In the genomic region with DNA sequence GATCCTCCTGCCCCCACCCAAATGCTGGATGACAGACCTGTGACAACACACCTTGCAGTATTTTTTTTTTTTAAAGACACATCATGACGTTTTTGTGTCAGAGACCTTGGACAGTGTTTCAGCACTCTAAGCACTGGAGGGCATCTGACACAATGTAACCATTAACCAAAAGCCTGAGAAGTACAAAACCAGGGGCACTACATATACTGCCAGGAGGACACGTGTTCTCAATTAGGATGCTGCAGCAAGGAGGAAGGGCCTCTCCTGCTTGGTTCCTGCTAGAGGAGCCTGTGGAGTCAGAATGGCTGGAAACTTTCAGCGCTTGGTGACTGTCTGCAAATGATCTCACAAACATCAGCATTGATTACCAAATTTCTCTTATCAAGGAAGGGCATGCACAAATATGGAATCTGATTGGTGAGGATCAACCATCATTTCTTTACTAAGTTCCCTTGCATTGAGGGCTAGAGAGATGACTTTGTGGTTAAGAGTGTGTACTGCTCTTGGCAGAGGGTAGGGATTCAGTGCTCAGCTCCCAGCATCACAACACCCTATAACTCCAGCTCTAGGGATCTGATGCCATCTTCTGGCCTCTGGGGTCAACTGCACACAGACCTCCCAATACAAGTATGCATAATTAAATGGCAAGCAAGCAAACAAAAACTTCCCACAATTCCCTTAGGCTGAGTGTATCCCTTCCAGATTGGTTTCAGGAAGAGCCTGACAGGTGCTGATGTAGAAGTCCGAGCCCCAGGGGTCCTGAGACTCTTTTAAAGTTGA, we compare ENCODE assay signal across 13 mouse cellular contexts. TPM values are rescaled to one million over a fixed set of nuclear protein-coding genes. Genes with fewer than 3 reads are reported as not detected.
A peak's percentile ranks its signal among the peaks of the same experiment; 100 is the strongest.
DNase-seq lines count a peak whose midpoint lies in the region; ATAC-seq and TF ChIP-seq lines count a peak whose summit lies in the region.
"Had no signal": no experiment of that assay in that cellular context is flagged by ENCODE, and none has a peak within 500 bp of the region (broad histone marks: within the 10 kb centered on the region; RNA-seq: fewer than 3 reads in every experiment).

No protein-coding gene starts in this region.

- peaks cover 3% of the 10 kb centered on the region; the same call in 1 of the 2 replicates for H3K27me3 ChIP-seq in limb, embryonic 13.5 days
- peaks cover 24% of the 10 kb centered on the region for H3K27me3 ChIP-seq in forebrain, embryonic 10.5 days (ENCODE audit: poor library complexity, severe bottlenecking)

- H3K4me1 ChIP-seq in ES-E14 (ENCODE audit: control insufficient read depth in 2 of 2, insufficient read depth in 2 of 2, low read length in 2 of 2, poor library complexity in 1 of 2), result peaks cover 0 to 8% of the 10 kb centered on the region in 2 experiments; a peak in 1 of 4 replicates
- H3K4me1 ChIP-seq in limb, embryonic 13.5 days, result peaks cover 19% of the 10 kb centered on the region
- H3K4me1 ChIP-seq in forebrain, embryonic 10.5 days, result peaks cover 16% of the 10 kb centered on the region

- in situ Hi-C loops in ES-E14 (cut with MboI; ENCODE audit: low sequenced_read_pairs in 2 of 2, unreplicated experiment in 2 of 2), result loop anchor here in 1 of 2 experiments (10.0 kb wide), 1 partner anchor 111 kb away; no protein-coding TSS in a partner anchor

- no peaks in the 10 kb centered on the region for H3K9me3 ChIP-seq in ES-E14 (ENCODE audit: control insufficient read depth, insufficient read depth, low read depth, low read length)
- no peaks in the 10 kb centered on the region for H3K9me3 ChIP-seq in limb, embryonic 13.5 days
- no peaks in the 10 kb centered on the region for H3K9me3 ChIP-seq in forebrain, embryonic 10.5 days

- 33% methylated on average over 4 of the region's 4 CpGs for WGBS in limb, embryonic 13.5 days
- WGBS in forebrain, embryonic 10.5 days, result 55% methylated on average over 4 of the region's 4 CpGs

- TF ChIP-seq CTCF in left cerebral cortex, adult 2 months (IDR thresholded peaks at IDR 0.05), result peak; percentile 13

- no peak for DNase-seq in left cerebral cortex, adult 2 months (ENCODE audit: extremely low spot score in 1 of 2, low spot score in 2 of 2)
- no peak for DNase-seq in left cerebral cortex, adult 9 months (ENCODE audit: low spot score in 2 of 2)
- DNase-seq in ES-E14 (ENCODE audit: low read depth, low spot score) (peak; percentile 57), MN1 (ENCODE audit: low spot score) (no peak)
- DNase-seq in embryo, embryonic 10 days (ENCODE audit: low spot score), result peak; percentile 47
- no peak for DNase-seq in forebrain, embryonic 10.5 days (ENCODE audit: extremely low spot score, low spot score)
- DNase-seq in urinary bladder, postnatal 4 days (ENCODE audit: low spot score in 2 of 2), result no peak
- DNase-seq: right cerebral cortex, postnatal 4 days had no signal

- H3K9ac ChIP-seq in ES-E14 (ENCODE audit: insufficient read depth, low read depth, low read length, poor library complexity, severe bottlenecking), result no peak overlapping the region
- no peak overlapping the region for H3K9ac ChIP-seq in limb, embryonic 13.5 days

- peak; percentile 52; the same call in 1 of the 2 replicates for ATAC-seq in limb, embryonic 13.5 days (ENCODE audit: low FRiP score, low read depth)

- H3K4me3 ChIP-seq in left cerebral cortex, adult 2 months, result no peak overlapping the region
- no peak overlapping the region for H3K4me3 ChIP-seq in ES-E14 (ENCODE audit: insufficient read depth in 1 of 2, low read depth in 1 of 2, low read length in 2 of 2, poor library complexity in 1 of 2, severe bottlenecking in 1 of 2)
- H3K4me3 ChIP-seq in limb, embryonic 13.5 days, result no peak overlapping the region
- no peak overlapping the region for H3K4me3 ChIP-seq in forebrain, embryonic 10.5 days

- intact Hi-C loops in left cerebral cortex, adult 2 months (cut with DNase I), result loop anchor here (5.0 kb wide), 1 partner anchor 113 kb away; no protein-coding TSS in a partner anchor

- no peak overlapping the region for H3K4me2 ChIP-seq in limb, embryonic 13.5 days (replicated peaks)

- no peaks in the 10 kb centered on the region for H3K36me3 ChIP-seq in ES-E14 (ENCODE audit: control insufficient read depth, insufficient read depth, low read length, poor library complexity, severe bottlenecking)
- H3K36me3 ChIP-seq in limb, embryonic 13.5 days, result no peaks in the 10 kb centered on the region
- H3K36me3 ChIP-seq in forebrain, embryonic 10.5 days (replicated peaks), result no peaks in the 10 kb centered on the region

- H3K27ac ChIP-seq in left cerebral cortex, adult 2 months, result no peak overlapping the region
- no peak overlapping the region for H3K27ac ChIP-seq in ES-E14 (ENCODE audit: insufficient read depth, low read depth, low read length, poor library complexity, severe bottlenecking)
- no peak overlapping the region; the same call in 1 of the 2 replicates for H3K27ac ChIP-seq in limb, embryonic 13.5 days
- H3K27ac ChIP-seq in forebrain, embryonic 10.5 days, result no peak overlapping the region

TF ChIP-seq in ES-E14, 5 proteins besides CTCF, POLR2A, EP300 and RAD21:
- TF ChIP-seq MAFK (IDR thresholded peaks at IDR 0.05; ENCODE audit: insufficient read depth, low read depth, low read length) (0 out of 2 replicates have a peak, but pooled peaks have one; percentile 4), CHD2 (IDR thresholded peaks at IDR 0.05; ENCODE audit: low read depth, low read length) (no peak), ZC3H11A (IDR thresholded peaks at IDR 0.05; ENCODE audit: borderline replicate concordance, low read depth, low read length) (peak; percentile 88)
TF ChIP-seq in ES-E14: peak in this region for 2.

RNA-seq across cellular contexts. Expression of gene Ccdc105, which starts 7.2 kb away (rescaled TPM):
- total RNA-seq in left cerebral cortex, adult 2 months (2021), result under 1 TPM; 0.59 to 0.79 TPM
- total RNA-seq in ES-E14 (2012; rRNA removed), result 0.21 and 0.31 TPM in 2 replicates
- polyA plus RNA-seq in limb, embryonic 13.5 days (2015; fragmentation: Nextera tagmentation; extraction: Ambion mirVana), result 0.19 and 0.32 TPM in 2 replicates
- 0.15 and 0.19 TPM in 2 replicates for polyA plus RNA-seq in forebrain, embryonic 10.5 days (2016; fragmentation: Nextera tagmentation; extraction: Ambion mirVana)
- polyA plus RNA-seq: heart, embryonic 16.5 days; neural tube, embryonic 11.5 days had no signal

RNA-seq across cellular contexts. Expression of gene Casp14, which starts 27.5 kb away (rescaled TPM):
- not detected for total RNA-seq in left cerebral cortex, adult 2 months (2021)
- 0.13 and 0.16 TPM in 2 replicates for total RNA-seq in ES-E14 (2012; rRNA removed)
- polyA plus RNA-seq in limb, embryonic 13.5 days (2015; fragmentation: Nextera tagmentation; extraction: Ambion mirVana), result 0.56 and 0.73 TPM in 2 replicates
- not detected in 2 replicates for polyA plus RNA-seq in forebrain, embryonic 10.5 days (2016; fragmentation: Nextera tagmentation; extraction: Ambion mirVana)
- total RNA-seq: layer of hippocampus, adult 8-10 months had no signal
- polyA plus RNA-seq: heart, embryonic 16.5 days; lung, embryonic 16.5 days; neural tube, embryonic 11.5 days had no signal

RNA-seq across cellular contexts. Expression of gene Slc1a6, which starts 34.7 kb away (rescaled TPM):
- 10 to 100 TPM; 12.6 to 13.0 TPM for total RNA-seq in left cerebral cortex, adult 2 months (2021)
- 1.7 TPM in 2 replicates for total RNA-seq in ES-E14 (2012; rRNA removed)
- 2.3 and 3.0 TPM in 2 replicates for polyA plus RNA-seq in limb, embryonic 13.5 days (2015; fragmentation: Nextera tagmentation; extraction: Ambion mirVana)
- 1.5 and 1.9 TPM in 2 replicates for polyA plus RNA-seq in forebrain, embryonic 10.5 days (2016; fragmentation: Nextera tagmentation; extraction: Ambion mirVana)

Comparison
In these comparisons a context has a peak if more than half of its experiments do, and no peak if none do; other contexts are left out.
1. DNase-seq: peak in ES-E14 (single experiment) and embryo, embryonic 10 days (single experiment); none in left cerebral cortex, adult 2 months (0 of 2), left cerebral cortex, adult 9 months (0 of 2), MN1 (single experiment), forebrain, embryonic 10.5 days (single experiment) and urinary bladder, postnatal 4 days (0 of 2).